ENCODE assay signal across 18 mouse cellular contexts in genomic region chr13:79339793-79340192, GRCm38 (mm10).
DNase-seq lines count a peak whose midpoint lies in the region; ATAC-seq lines count a peak whose summit lies in the region.
"Had no signal": no experiment of that assay in that cellular context is flagged by ENCODE, and none has a peak within 500 bp of the region (broad histone marks: within the 10 kb centered on the region; RNA-seq: fewer than 3 reads in every experiment).

No protein-coding gene starts in this region.

- no peak overlapping the region for H3K27ac ChIP-seq in forebrain, embryonic 14.5 days (ENCODE audit: low read depth, low read length)
- no peak overlapping the region for H3K27ac ChIP-seq in forebrain, embryonic 15.5 days (replicated peaks)
- H3K27ac ChIP-seq in midbrain, embryonic 12.5 days (replicated peaks) = peak overlapping the region; percentile 30; the same call in 1 of the 2 replicates
- no peak overlapping the region; the same call in 1 of the 2 replicates for H3K27ac ChIP-seq in midbrain, embryonic 11.5 days (ENCODE audit: low read depth, low read length)
- no peak overlapping the region for H3K27ac ChIP-seq in hindbrain, embryonic 16.5 days (ENCODE audit: low read depth, low read length)
- H3K27ac ChIP-seq: neural tube, embryonic 12.5 days had no signal

- peaks cover 5% of the 10 kb centered on the region; the same call in 1 of the 2 replicates for H3K4me1 ChIP-seq in forebrain, embryonic 14.5 days (ENCODE audit: control insufficient read depth, insufficient read depth, low read length)
- 0 out of 2 replicates have a peak, but pooled peaks cover 9% of the 10 kb centered on the region for H3K4me1 ChIP-seq in forebrain, embryonic 15.5 days
- H3K4me1 ChIP-seq in midbrain, embryonic 12.5 days = peaks cover 8% of the 10 kb centered on the region; the same call in 1 of the 2 replicates
- peaks cover 4% of the 10 kb centered on the region; the same call in 1 of the 2 replicates for H3K4me1 ChIP-seq in midbrain, embryonic 11.5 days (ENCODE audit: control insufficient read depth, insufficient read depth, low read length)
- H3K4me1 ChIP-seq in hindbrain, embryonic 16.5 days (ENCODE audit: control insufficient read depth, insufficient read depth, low read depth, low read length) = no peaks in the 10 kb centered on the region
- H3K4me1 ChIP-seq: neural tube, embryonic 12.5 days had no signal

- no peak overlapping the region for H3K9ac ChIP-seq in forebrain, embryonic 14.5 days (ENCODE audit: low read length)
- no peak overlapping the region for H3K9ac ChIP-seq in forebrain, embryonic 15.5 days (replicated peaks)
- H3K9ac ChIP-seq in midbrain, embryonic 12.5 days (replicated peaks) = no peak overlapping the region
- H3K9ac ChIP-seq in midbrain, embryonic 11.5 days (ENCODE audit: low read length) = no peak overlapping the region
- H3K9ac ChIP-seq in hindbrain, embryonic 16.5 days (ENCODE audit: low read depth, low read length) = no peak overlapping the region
- H3K9ac ChIP-seq: liver, postnatal 0 days; neural tube, embryonic 12.5 days had no signal

- H3K4me2 ChIP-seq in forebrain, embryonic 14.5 days (ENCODE audit: low read length) = no peak overlapping the region
- H3K4me2 ChIP-seq in forebrain, embryonic 15.5 days (replicated peaks) = no peak overlapping the region
- H3K4me2 ChIP-seq in midbrain, embryonic 12.5 days (replicated peaks) = no peak overlapping the region
- H3K4me2 ChIP-seq in midbrain, embryonic 11.5 days = no peak overlapping the region
- no peak overlapping the region for H3K4me2 ChIP-seq in hindbrain, embryonic 16.5 days (ENCODE audit: low read length)
- H3K4me2 ChIP-seq: heart, embryonic 11.5 days; neural tube, embryonic 12.5 days had no signal

- H3K36me3 ChIP-seq in forebrain, embryonic 14.5 days (ENCODE audit: control insufficient read depth, insufficient read depth, low read length) = no peaks in the 10 kb centered on the region
- no peaks in the 10 kb centered on the region for H3K36me3 ChIP-seq in forebrain, embryonic 15.5 days
- H3K36me3 ChIP-seq in midbrain, embryonic 12.5 days = no peaks in the 10 kb centered on the region
- H3K36me3 ChIP-seq in midbrain, embryonic 11.5 days (ENCODE audit: control insufficient read depth, insufficient read depth, low read length) = no peaks in the 10 kb centered on the region
- no peaks in the 10 kb centered on the region for H3K36me3 ChIP-seq in hindbrain, embryonic 16.5 days (ENCODE audit: control insufficient read depth, insufficient read depth, low read length)
- H3K36me3 ChIP-seq: neural tube, embryonic 12.5 days had no signal

- H3K27me3 ChIP-seq in forebrain, embryonic 14.5 days (replicated peaks; ENCODE audit: control insufficient read depth, insufficient read depth, low read length) = no peaks in the 10 kb centered on the region
- H3K27me3 ChIP-seq in forebrain, embryonic 15.5 days = no peaks in the 10 kb centered on the region
- no peaks in the 10 kb centered on the region for H3K27me3 ChIP-seq in midbrain, embryonic 12.5 days
- no peaks in the 10 kb centered on the region for H3K27me3 ChIP-seq in midbrain, embryonic 11.5 days (ENCODE audit: control insufficient read depth, insufficient read depth, low read length)
- H3K27me3 ChIP-seq in hindbrain, embryonic 16.5 days (replicated peaks; ENCODE audit: control insufficient read depth, insufficient read depth, low read length) = no peaks in the 10 kb centered on the region
- H3K27me3 ChIP-seq: CH12.LX; neural tube, embryonic 12.5 days had no signal

- 40% methylated on average over 4 of the region's 4 CpGs for WGBS in forebrain, embryonic 14.5 days
- 46% methylated on average over 4 of the region's 4 CpGs for WGBS in forebrain, embryonic 15.5 days
- WGBS in midbrain, embryonic 12.5 days = 43% methylated on average over 4 of the region's 4 CpGs
- WGBS in midbrain, embryonic 11.5 days = 62% methylated on average over 4 of the region's 4 CpGs
- 55% methylated on average over 4 of the region's 4 CpGs for WGBS in hindbrain, embryonic 16.5 days

- peak; percentile 21 for DNase-seq in forebrain, embryonic 14.5 days (ENCODE audit: low spot score)
- DNase-seq in midbrain, embryonic 11.5 days (ENCODE audit: low spot score, missing footprints) = no peak
- DNase-seq in ZHBTc4 (ENCODE audit: low read depth, low spot score) = peak; percentile 1
- DNase-seq in layer of hippocampus, adult 9-10 months (ENCODE audit: low spot score) = no peak
- DNase-seq: adrenal gland, adult 2 months; cerebellum, adult 9-10 months; heart, postnatal 10 days; kidney, adult 2 months; layer of hippocampus, postnatal 36 days; liver; liver, postnatal 0 days; thymus, postnatal 25 days had no signal

- H3K9me3 ChIP-seq in forebrain, embryonic 14.5 days (replicated peaks; ENCODE audit: control insufficient read depth, low read length) = no peaks in the 10 kb centered on the region
- no peaks in the 10 kb centered on the region for H3K9me3 ChIP-seq in forebrain, embryonic 15.5 days
- no peaks in the 10 kb centered on the region for H3K9me3 ChIP-seq in midbrain, embryonic 12.5 days
- H3K9me3 ChIP-seq in midbrain, embryonic 11.5 days (ENCODE audit: control insufficient read depth, low read length) = no peaks in the 10 kb centered on the region
- no peaks in the 10 kb centered on the region for H3K9me3 ChIP-seq in hindbrain, embryonic 16.5 days (ENCODE audit: control insufficient read depth, low read length)
- H3K9me3 ChIP-seq: neural tube, embryonic 12.5 days had no signal

- ATAC-seq in forebrain, embryonic 14.5 days = no peak
- ATAC-seq in forebrain, embryonic 15.5 days (replicated peaks) = no peak
- ATAC-seq in midbrain, embryonic 12.5 days (ENCODE audit: low FRiP score, low read depth) = no peak
- no peak for ATAC-seq in midbrain, embryonic 11.5 days (ENCODE audit: low FRiP score)
- no peak for ATAC-seq in hindbrain, embryonic 16.5 days
- ATAC-seq: liver, postnatal 0 days had no signal

- no peak overlapping the region for H3K4me3 ChIP-seq in forebrain, embryonic 14.5 days (ENCODE audit: low read depth, low read length)
- no peak overlapping the region for H3K4me3 ChIP-seq in forebrain, embryonic 15.5 days
- no peak overlapping the region for H3K4me3 ChIP-seq in midbrain, embryonic 12.5 days
- no peak overlapping the region for H3K4me3 ChIP-seq in midbrain, embryonic 11.5 days (ENCODE audit: low read depth, low read length)
- H3K4me3 ChIP-seq in hindbrain, embryonic 16.5 days (ENCODE audit: low read length) = no peak overlapping the region
- H3K4me3 ChIP-seq: neural tube, embryonic 12.5 days had no signal

Comparison
In these comparisons a context has a peak if more than half of its experiments do, and no peak if none do; other contexts are left out.
1. DNase-seq: peak in forebrain, embryonic 14.5 days (single experiment) and ZHBTc4 (single experiment); none in midbrain, embryonic 11.5 days (single experiment) and layer of hippocampus, adult 9-10 months (single experiment).